Mouse (Mus musculus) Muller cell, postnatal 12 days (primary cell): ENCODE results near the gene Arglu1.

Source experiments
- DNase-seq: peaks from one replicate; pipeline ENCODE4 v3.0.0-alpha.2; 2015; ENCODE audit errors: inconsistent ontology term

Arglu1 gene

GRCm38 (mm10) chr8:8690146-8691092 is at the start of gene Arglu1:
TSS of gene Arglu1 (minus strand) at chr8:8690521.
- DNase-seq: peak; percentile 96

- DNase-seq: no peak
Observed at GRCm38 (mm10) chr8:8737271-8737670, 47.0 kb upstream of the Arglu1 start.

GRCm38 (mm10) chr8:8736826-8737225 is 46.5 kb upstream of the Arglu1 start:
- no peak for DNase-seq

- DNase-seq: peak; percentile 5
Observed at GRCm38 (mm10) chr8:8733804-8734203, 43.5 kb upstream of the Arglu1 start.

GRCm38 (mm10) chr8:8728643-8729042 is 38.3 kb upstream of the Arglu1 start:
- no peak for DNase-seq

GRCm38 (mm10) chr8:8726547-8726946 is 36.2 kb upstream of the Arglu1 start:
- no peak for DNase-seq

- DNase-seq: peak; percentile 19
Observed at GRCm38 (mm10) chr8:8704813-8705212, 14.5 kb upstream of the Arglu1 start.

GRCm38 (mm10) chr8:8703668-8704067 is 13.3 kb upstream of the Arglu1 start:
- DNase-seq: no peak

- no peak for DNase-seq
Observed at GRCm38 (mm10) chr8:8700821-8701220, 10.5 kb upstream of the Arglu1 start.

GRCm38 (mm10) chr8:8700229-8700628 is 9.9 kb upstream of the Arglu1 start:
- no peak for DNase-seq

- DNase-seq: peak; percentile 77
Observed at GRCm38 (mm10) chr8:8689454-8690145, 721 bp downstream of the Arglu1 start.

- DNase-seq: no peak
Observed at GRCm38 (mm10) chr8:8688823-8689453, 1.4 kb downstream of the Arglu1 start.

- DNase-seq: no peak
Observed at GRCm38 (mm10) chr8:8685517-8685916, 4.8 kb downstream of the Arglu1 start.

- DNase-seq: no peak
Observed at GRCm38 (mm10) chr8:8682697-8683096, 7.6 kb downstream of the Arglu1 start.

GRCm38 (mm10) chr8:8678236-8678635 is 12.1 kb downstream of the Arglu1 start:
- DNase-seq: no peak

GRCm38 (mm10) chr8:8674864-8675263 is 15.5 kb downstream of the Arglu1 start:
- no peak for DNase-seq

- peak; percentile 86 for DNase-seq
Observed at GRCm38 (mm10) chr8:8661759-8662138, 28.6 kb downstream of the Arglu1 start.

GRCm38 (mm10) chr8:8661103-8661758 is 29.1 kb downstream of the Arglu1 start, which contains the start of gene Efnb2:
TSS of gene Efnb2 (minus strand) at chr8:8661242.
- peak; percentile 99 for DNase-seq

GRCm38 (mm10) chr8:8660307-8661098 is 29.8 kb downstream of the Arglu1 start:
- peak; percentile 49 for DNase-seq

- DNase-seq: peak; percentile 50
Observed at GRCm38 (mm10) chr8:8659503-8660306, 30.6 kb downstream of the Arglu1 start.
